Mouse (Mus musculus) limb, embryonic 14.5 days (tissue): ENCODE measurements around the gene Kif16b. TPM values are rescaled to one million over a fixed set of nuclear protein-coding genes. Genes with fewer than 3 reads are reported as not detected.
"Not testable (repeated sequence)": the region's sequence is repeated elsewhere in the genome, so short reads cannot be mapped to it uniquely, and the experiment has no call there.

Experiments
- ATAC-seq: fragments of 200-750 bp; cut with Nextera tagmentation; 2 replicates; pipeline ENCODE4 v1.8.0; 2017; ENCODE audit warnings: low read depth, moderate number of reproducible peaks, moderate TSS enrichment; ENCODE audit not compliant: low FRiP score
- DNase-seq: peaks from one replicate; pipeline ENCODE4 v3.0.0-alpha.2; 2015; ENCODE audit warnings: low spot score
- H3K27ac ChIP-seq: fragments of 300-500 bp; sonication (generic); replicated peaks from 2 replicates; pipeline ENCODE4 v1.5.1; 2014; ENCODE audit warnings: low read depth, mild to moderate bottlenecking, low read length, moderate library complexity, mixed read lengths
- H3K27me3 ChIP-seq: fragments of 300-500 bp; sonication (generic); 2 replicates; pipeline ENCODE4 v1.6.1; 2014; ENCODE audit warnings: low read length, mixed read lengths; ENCODE audit not compliant: control insufficient read depth, insufficient read depth
- H3K36me3 ChIP-seq: fragments of 300-500 bp; sonication (generic); 2 replicates; pipeline ENCODE4 v1.6.1; 2014; ENCODE audit warnings: mild to moderate bottlenecking, low read length, moderate library complexity, mixed read lengths; ENCODE audit not compliant: control insufficient read depth, insufficient read depth
- H3K4me1 ChIP-seq: fragments of 300-500 bp; sonication (generic); 2 replicates; pipeline ENCODE4 v1.6.1; 2014; ENCODE audit warnings: antibody characterized with exemption, low read length, mixed read lengths; ENCODE audit not compliant: control insufficient read depth, insufficient read depth
- H3K4me2 ChIP-seq: fragments of 300-500 bp; sonication (generic); replicated peaks from 2 replicates; pipeline ENCODE4 v1.6.1; 2014; ENCODE audit warnings: low read depth, mild to moderate bottlenecking, low read length, moderate library complexity; ENCODE audit not compliant: severe bottlenecking
- H3K4me3 ChIP-seq: fragments of 300-500 bp; sonication (generic); replicated peaks from 2 replicates; pipeline ENCODE4 v1.5.1; 2014; ENCODE audit warnings: low read length
- H3K9ac ChIP-seq: fragments of 300-500 bp; sonication (generic); 2 replicates; pipeline ENCODE4 v1.6.1; 2014; ENCODE audit warnings: mild to moderate bottlenecking, low read depth, low read length, moderate library complexity; ENCODE audit not compliant: severe bottlenecking
- H3K9me3 ChIP-seq: fragments of 300-500 bp; sonication (generic); 2 replicates; pipeline ENCODE4 v1.6.1; 2016; ENCODE audit warnings: low read length; ENCODE audit not compliant: control insufficient read depth
- POLR2A ChIP-seq: fragments of 200-500 bp; IDR thresholded peaks from 2 replicates; pipeline ENCODE4 v1.8.0; 2012; ENCODE audit warnings: inconsistent platforms, mild to moderate bottlenecking, moderate library complexity, borderline replicate concordance; ENCODE audit not compliant: insufficient read depth, insufficient read length; ENCODE audit errors: extremely low read depth
- WGBS: fragments of 180-500 bp; shearing (Covaris S2); extraction: QIAGEN DNeasy Blood & Tissue Kit; methylation state at CpG from one replicate; pipeline ENCODE4 v1.1.7; 2014; 5-methylcytosine and 5-hydroxymethylcytosine counted together
- polyA plus RNA-seq, 2 experiments: library from polyadenylated mRNA; depleted of rRNA in 1 of 2; stranded (reverse) in 1 of 2; unstranded in 1 of 2; fragments of >200 nt; fragmentation: Nextera tagmentation in 1 of 2; extraction: Ambion mirVana in 1 of 2; gene quantifications; 2 replicates each; pipeline versions ENCODE4 v1.2.1 to v1.2.3; 2012 to 2014

Kif16b gene
- polyA plus RNA-seq, 2 experiments, result 7.9 to 10.6 TPM

- no peak for TF ChIP-seq POLR2A
- Histone ChIP-seq H3K27me3 (no peaks in the 10 kb centered on the region), H3K4me1 (no peaks in the 10 kb centered on the region), H3K36me3 (no peaks in the 10 kb centered on the region), H3K9me3 (no peaks in the 10 kb centered on the region), H3K9ac (no peak overlapping the region), H3K27ac (no peak overlapping the region), H3K4me2 (no peak overlapping the region), H3K4me3 (no peak overlapping the region)
- 81% methylated on average over 11 of the region's 11 CpGs for WGBS
- no peak for DNase-seq
- no peak for ATAC-seq
These were observed 316.2 kb downstream of the Kif16b start for GRCm38 (mm10) chr2:142584851-142585737.

DNA sequence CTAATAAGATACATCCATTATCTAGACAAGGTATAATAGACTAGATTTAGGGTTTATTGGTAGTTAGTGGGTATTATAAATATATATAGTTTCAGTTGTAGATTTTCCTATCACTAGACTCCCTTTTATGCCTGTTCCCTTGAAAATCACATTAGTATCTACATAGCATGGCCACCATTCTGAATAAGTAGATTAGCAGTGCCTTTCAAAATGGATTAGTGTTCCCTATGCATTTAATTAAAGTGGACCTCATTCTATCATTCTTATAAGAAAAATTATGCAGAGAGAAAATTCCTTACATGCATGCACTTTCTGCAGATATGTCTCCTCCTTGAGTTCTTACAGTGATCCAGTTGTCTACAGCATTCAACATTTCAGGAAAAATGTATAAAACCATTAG, 320.9 kb downstream of the Kif16b start:
- no peak for TF ChIP-seq POLR2A
- DNase-seq, result no peak

GRCm38 (mm10) chr2:142577414-142577813, 323.9 kb downstream of the Kif16b start:
- not testable (repeated sequence) for H3K4me3 ChIP-seq, H3K9ac ChIP-seq, H3K27me3 ChIP-seq, H3K4me1 ChIP-seq, H3K36me3 ChIP-seq, ATAC-seq, H3K4me2 ChIP-seq, H3K9me3 ChIP-seq, DNase-seq, H3K27ac ChIP-seq
- 67% methylated on average over 9 of the region's 9 CpGs for WGBS

More for the DNA sequence above, 320.9 kb downstream of the Kif16b start:
- Histone ChIP-seq H3K9ac (no peak overlapping the region), H3K4me3 (no peak overlapping the region), H3K27me3 (no peaks in the 10 kb centered on the region), H3K9me3 (no peaks in the 10 kb centered on the region), H3K27ac (no peak overlapping the region), H3K4me1 (no peaks in the 10 kb centered on the region), H3K4me2 (no peak overlapping the region), H3K36me3 (no peaks in the 10 kb centered on the region)
- no peak for ATAC-seq

GRCm38 (mm10) chr2:142569771-142570170, 331.6 kb downstream of the Kif16b start:
- Histone ChIP-seq H3K4me1 (no peaks in the 10 kb centered on the region), H3K9ac (no peak overlapping the region), H3K27me3 (no peaks in the 10 kb centered on the region), H3K36me3 (no peaks in the 10 kb centered on the region), H3K4me3 (no peak overlapping the region), H3K4me2 (no peak overlapping the region), H3K9me3 (no peaks in the 10 kb centered on the region), H3K27ac (no peak overlapping the region)
- no peak for DNase-seq
- ATAC-seq, result no peak
- 77% methylated on average over 8 of the region's 8 CpGs for WGBS
- TF ChIP-seq POLR2A, result no peak

Other genes starting within 250 kb of the Kif16b start
- gene Snrpb2, start 161.5 kb upstream of the Kif16b start, polyA plus RNA-seq (2012; rRNA removed), result 34.1 and 51.7 TPM in 2 replicates
- gene Snrpb2, start 161.5 kb upstream of the Kif16b start, polyA plus RNA-seq (2014; fragmentation: Nextera tagmentation; extraction: Ambion mirVana), result 85.0 and 85.3 TPM in 2 replicates
- 5.6 and 5.8 TPM in 2 replicates for gene Otor, start 176.9 kb upstream of the Kif16b start, polyA plus RNA-seq (2012; rRNA removed)
- gene Otor, start 176.9 kb upstream of the Kif16b start, polyA plus RNA-seq (2014; fragmentation: Nextera tagmentation; extraction: Ambion mirVana), result 7.7 and 10.5 TPM in 2 replicates